Mouse (Mus musculus) erythroblast, embryonic 14.5 days (primary cell): ENCODE data around the gene Rnf157.

Source experiments
- GATA1 ChIP-seq: IDR thresholded peaks from 2 replicates; pipeline ENCODE4 v1.6.1; 2012; ENCODE audit warnings: low read length, inconsistent platforms, mixed read lengths
- TAL1 ChIP-seq: IDR thresholded peaks from 3 replicates; pipeline ENCODE4 v1.6.1; 2012; ENCODE audit warnings: low read length, inconsistent platforms, mixed read lengths

- no peak for TF ChIP-seq TAL1
- no peak for TF ChIP-seq GATA1
These were observed 44.7 kb downstream of the Rnf157 start for GRCm38 (mm10) chr11:116368116-116368515.
